Mouse (Mus musculus): ENCODE data around the gene Rpl26. TPM values are rescaled to one million over a fixed set of nuclear protein-coding genes. Genes with fewer than 3 reads are reported as not detected.

The Rpl26 gene
- 938 and 976 TPM in 2 replicates for polyA plus RNA-seq (2016; fragmentation: Nextera tagmentation; extraction: Ambion mirVana)

- peak within 1 kb of the TSS; percentile 88 for H3K4me2 ChIP-seq
- peaks cover 61% of the 10 kb centered on the region for H3K4me1 ChIP-seq
- under 1% methylated on average over 52 of the region's 52 CpGs for WGBS (ENCODE audit: insufficient replicate concordance)
Measured at GRCm38 (mm10) chr11:68901351-68902046, at the start of gene Rpl26. Rpl26 (plus strand) TSS chr11:68901583.

GRCm38 (mm10) chr11:68851644-68852485 is 49.5 kb upstream of the Rpl26 start:
- H3K4me3 ChIP-seq: peak overlapping the region; percentile 98
- peaks cover 6% of the 10 kb centered on the region; the same call in 1 of the 2 replicates for H3K36me3 ChIP-seq
- H3K27ac ChIP-seq: peak overlapping the region; percentile 99
- peak overlapping the region; percentile 92 for H3K4me2 ChIP-seq
- H3K4me1 ChIP-seq: peaks cover 64% of the 10 kb centered on the region
- WGBS (ENCODE audit: insufficient replicate concordance): 2% methylated on average over 13 of the region's 13 CpGs
- no peaks in the 10 kb centered on the region for H3K9me3 ChIP-seq (replicated peaks)
- ATAC-seq: no peak
- peak overlapping the region; percentile 98 for H3K9ac ChIP-seq
- no peaks in the 10 kb centered on the region for H3K27me3 ChIP-seq (replicated peaks)

More at GRCm38 (mm10) chr11:68901351-68902046, at the start of gene Rpl26:
- ATAC-seq: peak; percentile 78
- peak within 1 kb of the TSS; percentile 96 for H3K9ac ChIP-seq
- H3K27ac ChIP-seq: peak within 1 kb of the TSS; percentile 90
- no peaks in the 10 kb centered on the region for H3K9me3 ChIP-seq (replicated peaks)
- no peaks in the 10 kb centered on the region for H3K27me3 ChIP-seq (replicated peaks)
- peak within 1 kb of the TSS; percentile 96 for H3K4me3 ChIP-seq
- H3K36me3 ChIP-seq: peaks cover 43% of the 10 kb centered on the region

GRCm38 (mm10) chr11:68852486-68852901 is 48.9 kb upstream of the Rpl26 start:
- Histone ChIP-seq H3K4me2 (peak overlapping the region; percentile 92), H3K9me3 (replicated peaks) (no peaks in the 10 kb centered on the region), H3K9ac (peak overlapping the region; percentile 98), H3K4me3 (peak overlapping the region; percentile 98), H3K4me1 (peaks cover 62% of the 10 kb centered on the region), H3K27ac (peak overlapping the region; percentile 99), H3K27me3 (replicated peaks) (no peaks in the 10 kb centered on the region), H3K36me3 (peaks cover 6% of the 10 kb centered on the region; the same call in 1 of the 2 replicates)
- peak; percentile 79 for ATAC-seq
- under 1% methylated on average over 36 of the region's 36 CpGs for WGBS (ENCODE audit: insufficient replicate concordance)

- peak overlapping the region; percentile 98 for H3K9ac ChIP-seq
- peak overlapping the region; percentile 92 for H3K4me2 ChIP-seq
- H3K27ac ChIP-seq: peak overlapping the region; percentile 99
- H3K4me1 ChIP-seq: peaks cover 58% of the 10 kb centered on the region
- peak; percentile 98 for ATAC-seq
- H3K27me3 ChIP-seq (replicated peaks): no peaks in the 10 kb centered on the region
- H3K36me3 ChIP-seq: peaks cover 6% of the 10 kb centered on the region; the same call in 1 of the 2 replicates
- H3K4me3 ChIP-seq: peak overlapping the region; percentile 98
- H3K9me3 ChIP-seq (replicated peaks): no peaks in the 10 kb centered on the region
- under 1% methylated on average over 42 of the region's 42 CpGs for WGBS (ENCODE audit: insufficient replicate concordance)
Measured at GRCm38 (mm10) chr11:68852932-68853409, 48.4 kb upstream of the Rpl26 start.

- Histone ChIP-seq H3K4me2 (peak overlapping the region; percentile 92), H3K4me3 (peak overlapping the region; percentile 98), H3K27ac (peak overlapping the region; percentile 99), H3K36me3 (peaks cover 6% of the 10 kb centered on the region; the same call in 1 of the 2 replicates), H3K4me1 (peaks cover 58% of the 10 kb centered on the region), H3K27me3 (replicated peaks) (no peaks in the 10 kb centered on the region), H3K9ac (peak overlapping the region; percentile 98), H3K9me3 (replicated peaks) (no peaks in the 10 kb centered on the region)
- WGBS (ENCODE audit: insufficient replicate concordance): 19% methylated on average over 14 of the region's 14 CpGs
- peak; percentile 14 for ATAC-seq
Measured at GRCm38 (mm10) chr11:68853611-68854401, 47.6 kb upstream of the Rpl26 start.

- Histone ChIP-seq H3K4me3 (no peak overlapping the region), H3K4me2 (0 out of 2 replicates have a peak overlapping the region, but pooled peaks have one; percentile 92), H3K4me1 (peaks cover 60% of the 10 kb centered on the region), H3K9ac (no peak overlapping the region; the same call in 1 of the 2 replicates), H3K27me3 (replicated peaks) (no peaks in the 10 kb centered on the region), H3K9me3 (replicated peaks) (no peaks in the 10 kb centered on the region), H3K36me3 (peaks cover 1% of the 10 kb centered on the region; the same call in 1 of the 2 replicates), H3K27ac (peak overlapping the region; percentile 99)
- ATAC-seq: no peak
- 73% methylated on average over 3 of the region's 3 CpGs for WGBS (ENCODE audit: insufficient replicate concordance)
Measured at GRCm38 (mm10) chr11:68854621-68855020, 46.8 kb upstream of the Rpl26 start.

- Histone ChIP-seq H3K4me1 (peaks cover 42% of the 10 kb centered on the region), H3K9me3 (replicated peaks) (no peaks in the 10 kb centered on the region), H3K4me3 (no peak overlapping the region), H3K27me3 (replicated peaks) (no peaks in the 10 kb centered on the region), H3K9ac (no peak overlapping the region), H3K27ac (no peak overlapping the region), H3K4me2 (no peak overlapping the region), H3K36me3 (no peaks in the 10 kb centered on the region)
- 79% methylated on average over 3 of the region's 3 CpGs for WGBS (ENCODE audit: insufficient replicate concordance)
- no peak for ATAC-seq
Measured at GRCm38 (mm10) chr11:68857329-68857728, 44.1 kb upstream of the Rpl26 start.

- no peak overlapping the region for H3K4me3 ChIP-seq
- no peak overlapping the region for H3K9ac ChIP-seq
- no peak overlapping the region for H3K27ac ChIP-seq
- 70% methylated on average over 8 of the region's 8 CpGs for WGBS (ENCODE audit: insufficient replicate concordance)
- 0 out of 2 replicates have a peak, but pooled peaks cover 10% of the 10 kb centered on the region for H3K27me3 ChIP-seq (replicated peaks)
- H3K4me1 ChIP-seq: peaks cover 40% of the 10 kb centered on the region
- no peaks in the 10 kb centered on the region for H3K36me3 ChIP-seq
- H3K4me2 ChIP-seq: no peak overlapping the region
- no peak for ATAC-seq
- H3K9me3 ChIP-seq (replicated peaks): no peaks in the 10 kb centered on the region
Measured at GRCm38 (mm10) chr11:68859943-68860593, 41.3 kb upstream of the Rpl26 start.

- H3K4me2 ChIP-seq: no peak overlapping the region
- H3K4me1 ChIP-seq: peaks cover 26% of the 10 kb centered on the region
- H3K36me3 ChIP-seq: no peaks in the 10 kb centered on the region
- ATAC-seq: no peak
- H3K4me3 ChIP-seq: no peak overlapping the region
- WGBS (ENCODE audit: insufficient replicate concordance): 68% methylated on average over 2 of the region's 2 CpGs
- no peak overlapping the region for H3K9ac ChIP-seq
- peaks cover 20% of the 10 kb centered on the region for H3K27me3 ChIP-seq (replicated peaks)
- no peaks in the 10 kb centered on the region for H3K9me3 ChIP-seq (replicated peaks)
- H3K27ac ChIP-seq: no peak overlapping the region
Measured at GRCm38 (mm10) chr11:68862260-68862659, 39.1 kb upstream of the Rpl26 start.

- Histone ChIP-seq H3K4me2 (no peak overlapping the region), H3K27ac (no peak overlapping the region)
Measured at GRCm38 (mm10) chr11:68863631-68864091, 37.7 kb upstream of the Rpl26 start.

More at GRCm38 (mm10) chr11:68863631-68864091, 37.7 kb upstream of the Rpl26 start:
- H3K9ac ChIP-seq: no peak overlapping the region
- no peaks in the 10 kb centered on the region for H3K36me3 ChIP-seq
- H3K9me3 ChIP-seq (replicated peaks): no peaks in the 10 kb centered on the region
- H3K27me3 ChIP-seq (replicated peaks): peaks cover 20% of the 10 kb centered on the region
- 20% methylated on average over 4 of the region's 4 CpGs for WGBS (ENCODE audit: insufficient replicate concordance)
- no peak for ATAC-seq
- H3K4me1 ChIP-seq: peaks cover 26% of the 10 kb centered on the region
- H3K4me3 ChIP-seq: no peak overlapping the region
